Mouse (Mus musculus) lung, adult 2 months (tissue): ENCODE data around the gene Gpc2.

Source experiments
- CTCF ChIP-seq: fragments of 200-500 bp; IDR thresholded peaks from 2 replicates; pipeline ENCODE4 v1.5.1; 2011; ENCODE audit warnings: mild to moderate bottlenecking, low read length, control low read depth; ENCODE audit not compliant: insufficient read depth
- POLR2A ChIP-seq: fragments of 200-500 bp; IDR thresholded peaks from 2 replicates; pipeline ENCODE4 v1.6.1; 2011; ENCODE audit warnings: low read depth, mild to moderate bottlenecking, control low read depth, low read length, borderline replicate concordance; ENCODE audit errors: extremely low read depth

DNA sequence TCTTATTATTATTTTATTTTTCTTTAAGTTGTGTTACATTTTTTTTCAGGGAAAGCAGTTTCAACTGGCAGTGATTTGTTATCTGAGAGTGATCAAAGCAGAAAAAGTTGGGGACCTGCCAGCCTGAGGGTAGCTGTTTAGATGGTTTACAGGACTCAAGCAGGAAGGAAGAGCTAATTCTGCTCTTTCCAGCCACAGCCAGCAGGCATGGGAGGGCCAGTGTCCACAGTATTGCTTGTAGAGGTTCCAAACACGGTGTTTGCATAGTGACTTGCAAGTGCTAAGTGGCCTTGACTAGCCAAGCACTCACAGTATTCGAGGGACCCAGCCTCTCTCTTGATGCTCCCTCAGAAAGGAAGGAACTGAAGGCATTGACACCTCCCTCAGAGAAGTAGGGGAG, 38.3 kb downstream of the Gpc2 start:
- TF ChIP-seq POLR2A: no peak
- no peak for TF ChIP-seq CTCF
